ENCODE assay signal across 9 mouse cellular contexts in the genomic region with DNA sequence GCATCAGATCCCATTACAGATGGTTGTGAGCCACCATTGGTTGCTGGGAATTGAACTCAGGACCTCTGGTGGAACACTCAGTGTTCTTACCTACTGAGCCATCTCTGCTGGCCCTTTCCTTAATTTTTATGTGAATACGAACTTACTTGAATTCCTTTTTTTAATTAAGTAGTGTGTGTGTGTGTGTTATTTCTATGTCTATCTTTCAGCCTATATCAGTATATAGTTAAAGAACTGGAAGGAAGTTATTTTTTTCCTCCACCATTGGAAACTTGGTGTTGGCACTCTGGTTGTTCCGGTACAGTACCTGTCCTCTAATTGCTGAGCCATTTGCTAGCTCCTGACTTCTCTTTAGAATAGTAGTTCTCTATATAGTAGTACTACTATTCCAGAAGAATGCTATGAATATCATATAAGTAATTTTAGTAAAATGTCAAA. TPM values are rescaled to one million over a fixed set of nuclear protein-coding genes. Genes with fewer than 3 reads are reported as not detected.
DNase-seq lines count a peak whose midpoint lies in the region; ATAC-seq and TF ChIP-seq lines count a peak whose summit lies in the region.
"Had no signal": no experiment of that assay in that cellular context is flagged by ENCODE, and none has a peak within 500 bp of the region (broad histone marks: within the 10 kb centered on the region; RNA-seq: fewer than 3 reads in every experiment).

No protein-coding gene starts in this region.

- no peaks in the 10 kb centered on the region for H3K27me3 ChIP-seq in forebrain, embryonic 15.5 days
- H3K27me3 ChIP-seq in stomach, postnatal 0 days (ENCODE audit: control insufficient read depth, insufficient read depth, low read length) = no peaks in the 10 kb centered on the region
- H3K27me3 ChIP-seq: Patski had no signal

- no peak for TF ChIP-seq EP300 in stomach, postnatal 0 days (optimal IDR thresholded peaks at IDR 0.05)

- peak overlapping the region; percentile 51 for H3K4me3 ChIP-seq in forebrain, embryonic 15.5 days
- peak overlapping the region; percentile 48 for H3K4me3 ChIP-seq in stomach, postnatal 0 days (ENCODE audit: low read depth, low read length)

- peak overlapping the region; percentile 49 for H3K4me2 ChIP-seq in forebrain, embryonic 15.5 days (replicated peaks)
- peak overlapping the region; percentile 46 for H3K4me2 ChIP-seq in stomach, postnatal 0 days (replicated peaks; ENCODE audit: low read depth)

- no peak overlapping the region for H3K9ac ChIP-seq in forebrain, embryonic 15.5 days (replicated peaks)
- 0 out of 2 replicates have a peak overlapping the region, but pooled peaks have one; percentile 55 for H3K9ac ChIP-seq in stomach, postnatal 0 days (ENCODE audit: low read length)

- ATAC-seq in forebrain, embryonic 15.5 days (replicated peaks) = no peak
- ATAC-seq in stomach, postnatal 0 days (ENCODE audit: low FRiP score, low TSS enrichment) = no peak; the same call in 1 of the 2 replicates
- ATAC-seq: Patski had no signal

- TF ChIP-seq CTCF in stomach, postnatal 0 days (IDR thresholded peaks at IDR 0.05; ENCODE audit: low read depth) = no peak

- peaks cover 15% of the 10 kb centered on the region for H3K4me1 ChIP-seq in forebrain, embryonic 15.5 days
- H3K4me1 ChIP-seq in stomach, postnatal 0 days (replicated peaks; ENCODE audit: control insufficient read depth, insufficient read depth) = no peaks in the 10 kb centered on the region

- 16% methylated on average over 2 of the region's 2 CpGs for WGBS in forebrain, embryonic 15.5 days
- 5% methylated on average over 2 of the region's 2 CpGs for WGBS in stomach, postnatal 0 days

- no peaks in the 10 kb centered on the region for H3K36me3 ChIP-seq in forebrain, embryonic 15.5 days
- H3K36me3 ChIP-seq in stomach, postnatal 0 days (ENCODE audit: control insufficient read depth, insufficient read depth, low read length) = no peaks in the 10 kb centered on the region

- H3K9me3 ChIP-seq in forebrain, embryonic 15.5 days = no peaks in the 10 kb centered on the region
- H3K9me3 ChIP-seq in stomach, postnatal 0 days (ENCODE audit: control insufficient read depth, low read length) = no peaks in the 10 kb centered on the region

- DNase-seq in embryo, embryonic 10.5 days (ENCODE audit: low spot score) = peak; percentile 58
- no peak for DNase-seq in embryo, embryonic 10 days (ENCODE audit: low spot score)
- DNase-seq in MEL-GATA-1-ER (ENCODE audit: extremely low read depth, low read depth) = peak; percentile 80
- peak; percentile 15 for DNase-seq in liver
- DNase-seq in stomach, postnatal 0 days (ENCODE audit: low spot score) = no peak
- no peak for DNase-seq in layer of hippocampus, adult 8-10 months (ENCODE audit: low spot score in 2 of 2)
- no peak for DNase-seq in lung, postnatal 14 days

- H3K27ac ChIP-seq in forebrain, embryonic 15.5 days (replicated peaks) = peak overlapping the region; percentile 90; the same call in 1 of the 2 replicates
- no peak overlapping the region; the same call in 1 of the 2 replicates for H3K27ac ChIP-seq in stomach, postnatal 0 days (replicated peaks)

RNA-seq across cellular contexts. Expression of gene Pdia4, which starts 32.6 kb away (rescaled TPM):
- polyA plus RNA-seq in forebrain, embryonic 15.5 days (2015; fragmentation: Nextera tagmentation; extraction: Ambion mirVana) = 145 TPM in 2 replicates
- 169 and 180 TPM in 2 replicates for polyA plus RNA-seq in stomach, postnatal 0 days (2015; fragmentation: Nextera tagmentation; extraction: Ambion mirVana)
- total RNA-seq in layer of hippocampus, adult 8-10 months (2022) = 10 to 100 TPM; 55.5 to 94.5 (median 72.9) TPM

RNA-seq across cellular contexts. Expression of gene Zfp786, which starts 50.1 kb away (rescaled TPM):
- 17.3 and 18.5 TPM in 2 replicates for polyA plus RNA-seq in forebrain, embryonic 15.5 days (2015; fragmentation: Nextera tagmentation; extraction: Ambion mirVana)
- polyA plus RNA-seq in stomach, postnatal 0 days (2015; fragmentation: Nextera tagmentation; extraction: Ambion mirVana) = 1.0 and 1.1 TPM in 2 replicates
- total RNA-seq in layer of hippocampus, adult 8-10 months (2022) = 1 to 10 TPM; 4.9 to 5.7 (median 5.0) TPM

RNA-seq across cellular contexts. Expression of gene Zfp398, which starts 54.9 kb away (rescaled TPM):
- 16.5 and 17.5 TPM in 2 replicates for polyA plus RNA-seq in forebrain, embryonic 15.5 days (2015; fragmentation: Nextera tagmentation; extraction: Ambion mirVana)
- 3.8 and 4.0 TPM in 2 replicates for polyA plus RNA-seq in stomach, postnatal 0 days (2015; fragmentation: Nextera tagmentation; extraction: Ambion mirVana)
- total RNA-seq in layer of hippocampus, adult 8-10 months (2022) = 10 to 100 TPM; 21.2 to 27.1 (median 24.1) TPM

Comparison
In these comparisons a context has a peak if more than half of its experiments do, and no peak if none do; other contexts are left out.
1. DNase-seq: peak in embryo, embryonic 10.5 days (single experiment), MEL-GATA-1-ER (single experiment) and liver (single experiment); none in embryo, embryonic 10 days (single experiment), stomach, postnatal 0 days (single experiment), layer of hippocampus, adult 8-10 months (0 of 2) and lung, postnatal 14 days (single experiment).